Mouse (Mus musculus): ENCODE measurements at regions not wholly inside any gene's neighbourhood (a gene's known extent, or its start where the extent isn't known, plus 50 kb on each side); places are given as distances from the start of the nearest gene placed in this dataset.

DNA sequence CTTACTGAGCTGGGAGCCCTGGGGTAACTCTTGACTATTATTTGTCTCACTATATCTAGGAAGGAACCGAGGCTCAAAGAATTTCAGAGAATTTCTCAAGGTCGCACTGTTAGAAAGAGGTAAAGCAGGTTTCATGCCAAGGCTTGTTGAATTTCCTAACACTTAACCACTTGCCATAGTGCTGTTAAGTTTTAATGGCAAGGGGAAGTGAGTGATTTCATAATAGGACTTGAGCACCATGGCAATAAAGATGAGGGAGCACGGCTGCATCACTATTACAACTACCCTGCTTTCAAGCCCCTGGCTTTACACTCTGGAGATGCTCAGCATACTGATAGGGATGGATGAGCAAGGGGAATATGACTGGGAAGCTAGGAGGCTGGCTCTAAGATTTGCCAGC, 216.9 kb upstream of the H2al1a start:
- no peak for TF ChIP-seq CTCF (IDR thresholded peaks at IDR 0.05; ENCODE audit: low read depth, low read length)
- no peak for TF ChIP-seq POLR2A (IDR thresholded peaks at IDR 0.05; ENCODE audit: extremely low read depth, insufficient read depth, low read length)

Measured in liver, adult 2 months (tissue).